Mouse (Mus musculus) lung, postnatal 10 days (tissue): ENCODE measurements around the gene Ctdspl.

Experiments used
- DNase-seq: peaks from one replicate; pipeline ENCODE4 v3.0.0; 2021

Gene Ctdspl

GRCm38 (mm10) chr9:119031772-119032171, 105.5 kb downstream of the Ctdspl start:
- peak; percentile 73 for DNase-seq

GRCm38 (mm10) chr9:119032538-119032937, 106.3 kb downstream of the Ctdspl start:
- no peak for DNase-seq

- peak; percentile 58 for DNase-seq
Observed at GRCm38 (mm10) chr9:119033111-119033921, 107.1 kb downstream of the Ctdspl start.

- DNase-seq, result no peak
Observed at GRCm38 (mm10) chr9:119034069-119034468, 107.8 kb downstream of the Ctdspl start.

GRCm38 (mm10) chr9:119034676-119035665, 108.7 kb downstream of the Ctdspl start:
- no peak for DNase-seq

GRCm38 (mm10) chr9:119035836-119036235, 109.6 kb downstream of the Ctdspl start:
- peak; percentile 79 for DNase-seq

GRCm38 (mm10) chr9:119037076-119037730, 111.0 kb downstream of the Ctdspl start:
- DNase-seq, result peak; percentile 35

- DNase-seq, result no peak
Observed at GRCm38 (mm10) chr9:119038574-119038973, 112.3 kb downstream of the Ctdspl start.

- no peak for DNase-seq
Observed at GRCm38 (mm10) chr9:119040101-119040775, 114.0 kb downstream of the Ctdspl start.

- no peak for DNase-seq
Observed at GRCm38 (mm10) chr9:119048182-119048903, 122.1 kb downstream of the Ctdspl start.

GRCm38 (mm10) chr9:119051158-119051557, 124.9 kb downstream of the Ctdspl start:
- DNase-seq, result peak; percentile 63

GRCm38 (mm10) chr9:119052154-119052944, 126.1 kb downstream of the Ctdspl start, which contains the start of gene Vill:
Gene Vill (plus strand): TSS chr9:119052778.
- peak; percentile 73 for DNase-seq

GRCm38 (mm10) chr9:119053964-119054576, 127.8 kb downstream of the Ctdspl start:
- DNase-seq, result peak; percentile 22

- no peak for DNase-seq
Observed at GRCm38 (mm10) chr9:119055336-119055735, 129.1 kb downstream of the Ctdspl start.

- no peak for DNase-seq
Observed at GRCm38 (mm10) chr9:119058245-119058644, 132.0 kb downstream of the Ctdspl start.

- no peak for DNase-seq
Observed at GRCm38 (mm10) chr9:119060701-119061100, 134.4 kb downstream of the Ctdspl start.

GRCm38 (mm10) chr9:119063036-119063644, 136.9 kb downstream of the Ctdspl start:
- DNase-seq, result peak; percentile 61

GRCm38 (mm10) chr9:119064296-119064695, 138.0 kb downstream of the Ctdspl start:
- peak; percentile 31 for DNase-seq

- peak; percentile 84 for DNase-seq
Observed at GRCm38 (mm10) chr9:119067601-119068000, 141.3 kb downstream of the Ctdspl start.

GRCm38 (mm10) chr9:119068266-119068665, 142.0 kb downstream of the Ctdspl start:
- DNase-seq, result peak; percentile 28
